Mouse (Mus musculus) intestine, postnatal 0 days (tissue): ENCODE data around the gene Ccdc117. TPM values are rescaled to one million over a fixed set of nuclear protein-coding genes. Genes with fewer than 3 reads are reported as not detected.

Experiments used
- ATAC-seq: fragments of 200-750 bp; cut with Nextera tagmentation; 2 replicates; pipeline ENCODE4 v1.8.0; 2017; ENCODE audit warnings: mild to moderate bottlenecking, moderate TSS enrichment, moderate library complexity
- H3K27ac ChIP-seq: fragments of 300-500 bp; sonication (generic); 2 replicates; pipeline ENCODE4 v1.5.1; 2014; ENCODE audit warnings: mild to moderate bottlenecking, low read depth, low read length, moderate library complexity
- H3K27me3 ChIP-seq: fragments of 300-500 bp; sonication (generic); replicated peaks from 2 replicates; pipeline ENCODE4 v1.6.1; 2014; ENCODE audit warnings: low read length, mixed read lengths; ENCODE audit not compliant: control insufficient read depth, insufficient read depth
- H3K36me3 ChIP-seq: fragments of 300-500 bp; sonication (generic); 2 replicates; pipeline ENCODE4 v1.6.1; 2014; ENCODE audit warnings: mild to moderate bottlenecking, moderate library complexity; ENCODE audit not compliant: control insufficient read depth, insufficient read depth
- H3K4me1 ChIP-seq: fragments of 300-500 bp; sonication (generic); replicated peaks from 2 replicates; pipeline ENCODE4 v1.6.1; 2014; ENCODE audit warnings: antibody characterized with exemption, low read length, mixed read lengths; ENCODE audit not compliant: control insufficient read depth, insufficient read depth
- H3K4me2 ChIP-seq: fragments of 300-500 bp; sonication (generic); replicated peaks from 2 replicates; pipeline ENCODE4 v1.6.1; 2014; ENCODE audit warnings: low read depth, mild to moderate bottlenecking, moderate library complexity
- H3K4me3 ChIP-seq: fragments of 300-500 bp; sonication (generic); 2 replicates; pipeline ENCODE4 v1.5.1; 2014; ENCODE audit warnings: low read depth, low read length
- H3K9ac ChIP-seq: fragments of 300-500 bp; sonication (generic); 2 replicates; pipeline ENCODE4 v1.6.1; 2014; ENCODE audit warnings: mild to moderate bottlenecking, low read depth, low read length
- H3K9me3 ChIP-seq: fragments of 300-500 bp; sonication (generic); 2 replicates; pipeline ENCODE4 v1.6.1; 2016; ENCODE audit warnings: mixed run types; ENCODE audit not compliant: control insufficient read depth
- CTCF ChIP-seq: sonication (generic); IDR thresholded peaks from 2 replicates; pipeline ENCODE4 v1.5.1; 2016; ENCODE audit warnings: low read depth, mild to moderate bottlenecking, control low read depth, antibody characterized with exemption, moderate library complexity
- WGBS: fragments of 180-500 bp; shearing (Covaris S2); extraction: QIAGEN DNeasy Blood & Tissue Kit; methylation state at CpG from one replicate; pipeline ENCODE4 v1.1.7; 2014; 5-methylcytosine and 5-hydroxymethylcytosine counted together
- polyA plus RNA-seq: library from polyadenylated mRNA; unstranded; fragments of >200 nt; fragmentation: Nextera tagmentation; extraction: Ambion mirVana; gene quantifications from 2 replicates; pipeline ENCODE4 v1.2.1, GENCODE M21; 2015

Ccdc117 gene
- polyA plus RNA-seq, 1 experiment from 2014 or later, result 6.3 TPM

DNA sequence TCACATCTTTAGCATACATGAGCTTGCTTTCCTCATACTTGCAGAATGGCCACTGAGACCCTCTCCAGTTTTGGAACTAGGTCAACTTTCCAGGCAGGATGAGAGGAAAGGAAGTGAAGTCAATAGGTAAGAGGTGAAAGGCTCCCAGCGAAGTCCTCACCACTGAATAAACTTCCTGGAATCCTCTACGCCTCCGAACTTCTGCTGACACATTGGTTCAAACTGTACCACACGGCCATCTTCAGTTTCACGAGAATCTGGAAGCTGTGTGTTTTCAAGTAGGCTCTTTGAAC is 31.9 kb downstream of the Ccdc117 start:
- no peaks in the 10 kb centered on the region for H3K9me3 ChIP-seq
- H3K4me3 ChIP-seq, result no peak overlapping the region
- H3K4me1 ChIP-seq, result no peaks in the 10 kb centered on the region
- H3K27ac ChIP-seq, result peak overlapping the region; percentile 57
- no peaks in the 10 kb centered on the region for H3K27me3 ChIP-seq
- WGBS, result 58% methylated on average over 5 of the region's 5 CpGs
- no peak for TF ChIP-seq CTCF
- no peak overlapping the region for H3K9ac ChIP-seq
- ATAC-seq, result no peak
- no peak overlapping the region for H3K4me2 ChIP-seq
- no peaks in the 10 kb centered on the region for H3K36me3 ChIP-seq

DNA sequence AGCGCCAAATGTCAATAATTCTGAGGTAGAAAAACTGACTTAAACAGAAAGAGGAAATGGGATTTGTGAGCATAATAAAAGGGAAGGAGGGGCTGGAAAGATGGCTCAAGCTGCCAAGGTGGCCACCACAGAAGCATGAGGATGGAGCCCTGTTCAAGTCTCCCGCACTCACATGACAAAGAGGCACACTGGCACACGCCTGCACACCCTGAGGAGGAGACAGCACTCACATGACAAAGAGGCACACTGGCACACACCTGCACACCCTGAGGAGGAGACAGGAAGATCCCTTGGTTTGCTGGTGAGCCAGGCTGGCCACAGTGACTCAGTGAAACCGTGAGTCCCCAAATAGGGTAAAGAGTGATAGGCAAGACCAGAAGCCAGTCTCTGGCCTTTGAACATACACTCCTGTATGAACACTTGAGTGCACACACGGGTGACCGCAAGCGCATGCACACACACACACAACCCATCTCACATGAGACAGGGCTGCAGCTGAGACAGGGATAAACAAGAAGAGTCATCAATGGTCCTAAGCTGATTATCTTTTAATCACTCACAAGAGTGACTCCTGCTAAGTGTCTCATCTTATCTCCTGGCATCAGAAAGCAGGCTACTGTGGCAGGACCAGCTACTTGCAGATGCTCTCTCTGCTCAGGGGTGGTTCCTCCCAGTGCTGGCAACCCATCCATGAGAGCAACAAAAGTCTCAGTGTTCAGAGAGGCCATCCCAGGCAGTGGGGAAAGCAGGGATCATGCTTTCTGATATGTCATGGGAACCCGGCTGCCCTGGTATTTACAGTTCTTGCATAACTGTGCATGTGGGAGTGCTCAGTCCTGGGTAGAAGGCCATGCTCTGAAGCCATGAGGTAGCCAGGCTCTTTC is 32.5 kb downstream of the Ccdc117 start:
- Histone ChIP-seq H3K4me2 (no peak overlapping the region; the same call in 1 of the 2 replicates), H3K9me3 (no peaks in the 10 kb centered on the region), H3K27ac (peak overlapping the region; percentile 57), H3K4me1 (no peaks in the 10 kb centered on the region), H3K27me3 (no peaks in the 10 kb centered on the region), H3K36me3 (no peaks in the 10 kb centered on the region), H3K9ac (no peak overlapping the region), H3K4me3 (no peak overlapping the region)
- TF ChIP-seq CTCF, result no peak
- ATAC-seq, result no peak
- WGBS, result 71% methylated on average over 8 of the region's 8 CpGs

DNA sequence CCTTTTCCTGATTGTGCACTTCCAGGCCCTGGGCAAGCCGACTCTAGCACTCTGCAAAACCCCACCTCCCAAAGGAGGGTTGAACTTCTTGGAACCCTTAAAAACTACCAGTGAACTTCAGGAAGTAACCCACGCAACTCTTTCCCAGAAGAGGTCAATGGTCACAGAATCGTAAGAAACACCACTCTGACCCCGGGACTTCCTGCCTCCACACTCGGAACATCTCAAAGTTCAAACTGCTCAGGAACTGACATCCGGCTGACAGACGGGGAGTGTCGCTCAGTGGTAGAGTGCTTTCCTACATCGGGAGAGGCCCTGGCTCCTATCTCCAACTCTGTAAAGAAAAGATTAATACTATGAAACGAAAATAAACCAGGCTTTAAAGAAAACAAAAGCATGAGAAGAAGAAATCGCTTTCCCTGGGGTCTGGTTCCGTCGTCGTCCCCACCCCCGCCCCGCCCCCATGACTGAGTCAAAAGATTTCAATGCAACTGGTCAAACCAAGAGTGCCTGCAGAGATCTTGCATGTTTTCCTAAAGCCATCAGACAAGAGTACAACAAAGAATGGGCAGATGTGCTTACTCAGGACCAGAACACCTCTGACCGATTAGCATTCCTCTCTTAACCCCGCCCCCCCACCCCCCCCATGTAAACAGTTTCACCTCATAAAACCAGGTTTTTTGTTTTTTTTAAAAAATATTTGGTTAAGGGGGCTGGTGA is 36.0 kb downstream of the Ccdc117 start:
- no peaks in the 10 kb centered on the region for H3K9me3 ChIP-seq
- TF ChIP-seq CTCF, result no peak; the same call in 1 of the 2 replicates
- H3K27me3 ChIP-seq, result no peaks in the 10 kb centered on the region
- peak; percentile 93 for ATAC-seq
- WGBS, result 8% methylated on average over 18 of the region's 18 CpGs
- 0 out of 2 replicates have a peak overlapping the region, but pooled peaks have one; percentile 5 for H3K4me3 ChIP-seq
- peak overlapping the region; percentile 86 for H3K27ac ChIP-seq
- no peak overlapping the region for H3K9ac ChIP-seq
- H3K36me3 ChIP-seq, result no peaks in the 10 kb centered on the region
- 0 out of 2 replicates have a peak, but pooled peaks cover 3% of the 10 kb centered on the region for H3K4me1 ChIP-seq
- peak overlapping the region; percentile 51 for H3K4me2 ChIP-seq

DNA sequence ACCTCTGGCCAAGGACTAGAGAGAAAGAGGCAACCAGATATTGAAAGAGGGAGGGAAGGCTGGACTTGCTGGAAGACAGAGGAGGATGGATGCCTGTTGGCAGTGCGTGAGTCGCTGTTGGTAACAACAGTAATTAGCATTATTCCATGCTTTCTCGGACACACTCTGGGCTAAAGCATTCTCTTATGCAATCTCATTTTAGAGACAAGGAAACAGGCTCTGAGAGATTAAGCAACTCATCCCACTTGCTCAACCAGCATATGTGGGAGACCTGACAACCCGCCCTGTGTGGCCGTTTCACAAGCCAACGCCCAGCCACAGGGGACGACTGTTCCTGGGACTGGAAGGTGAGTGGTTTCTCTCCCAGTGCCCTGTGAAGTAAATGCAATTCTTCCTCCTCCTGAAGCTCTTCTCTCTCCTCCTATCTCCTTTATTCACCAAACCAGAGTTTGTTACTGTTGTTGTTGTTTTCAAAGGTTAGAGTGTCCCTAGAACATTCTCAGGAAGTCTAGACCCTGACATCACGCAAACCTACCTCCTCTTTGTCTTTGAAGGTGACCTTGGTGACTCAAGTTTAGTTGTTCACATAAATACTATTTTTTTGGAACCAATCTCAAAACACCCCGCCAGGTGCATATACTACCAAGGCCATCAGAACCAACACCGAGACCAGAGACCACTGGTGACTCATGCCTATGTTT is 39.5 kb downstream of the Ccdc117 start:
- ATAC-seq, result no peak
- H3K27ac ChIP-seq, result no peak overlapping the region

DNA sequence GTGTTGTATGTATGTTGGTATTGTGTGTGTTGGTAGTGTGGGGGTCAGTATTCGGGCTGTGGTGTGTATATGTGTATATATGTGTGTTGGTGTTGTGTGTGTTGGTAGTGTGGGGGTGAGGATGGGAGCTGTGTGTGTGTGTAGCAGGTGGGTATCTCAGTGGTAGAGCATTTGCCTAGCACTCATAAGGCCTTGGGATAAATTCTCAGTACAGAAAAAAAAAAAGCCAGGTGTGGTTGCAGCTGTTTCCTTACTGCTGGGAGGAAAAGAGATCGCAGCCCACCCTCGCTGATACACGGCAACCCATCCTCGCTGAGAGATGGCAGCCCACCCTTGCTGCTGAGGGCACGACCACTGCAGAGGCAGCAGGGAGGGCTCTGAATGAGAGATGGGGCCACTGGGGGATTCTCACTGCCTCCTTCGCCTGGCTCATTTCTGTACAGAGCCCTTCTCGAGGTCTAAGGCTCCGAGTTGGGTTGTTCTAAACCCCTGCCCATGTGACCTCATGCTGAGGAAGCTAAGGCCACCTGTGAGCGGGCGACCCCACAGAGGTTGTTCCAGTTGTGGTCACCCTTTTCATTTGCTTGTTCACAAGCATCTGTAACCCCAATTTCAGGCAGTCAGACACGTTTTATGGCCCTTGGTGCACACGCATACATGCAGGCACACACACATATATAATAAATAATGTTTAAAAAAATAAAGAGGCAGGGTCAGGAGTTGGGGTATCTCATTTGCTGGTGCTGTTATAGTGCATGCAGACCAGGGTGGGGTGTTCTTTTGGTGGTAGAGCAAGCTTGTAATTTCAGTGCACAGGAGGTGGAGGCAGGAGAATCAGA is 40.9 kb downstream of the Ccdc117 start:
- no peak overlapping the region for H3K9ac ChIP-seq
- no peak overlapping the region for H3K27ac ChIP-seq
- WGBS, result 76% methylated on average over 13 of the region's 13 CpGs
- H3K27me3 ChIP-seq, result no peaks in the 10 kb centered on the region
- no peaks in the 10 kb centered on the region for H3K36me3 ChIP-seq
- H3K4me2 ChIP-seq, result no peak overlapping the region
- H3K4me3 ChIP-seq, result no peak overlapping the region
- 0 out of 2 replicates have a peak, but pooled peaks cover 6% of the 10 kb centered on the region for H3K4me1 ChIP-seq
- TF ChIP-seq CTCF, result no peak
- H3K9me3 ChIP-seq, result no peaks in the 10 kb centered on the region
- no peak for ATAC-seq

More for the DNA sequence above, 39.5 kb downstream of the Ccdc117 start:
- H3K9ac ChIP-seq, result no peak overlapping the region
- no peak overlapping the region for H3K4me3 ChIP-seq
- TF ChIP-seq CTCF, result no peak
- H3K4me1 ChIP-seq, result 0 out of 2 replicates have a peak, but pooled peaks cover 6% of the 10 kb centered on the region
- H3K4me2 ChIP-seq, result no peak overlapping the region
- WGBS, result 56% methylated on average over 10 of the region's 10 CpGs
- H3K27me3 ChIP-seq, result no peaks in the 10 kb centered on the region
- no peaks in the 10 kb centered on the region for H3K36me3 ChIP-seq
- H3K9me3 ChIP-seq, result no peaks in the 10 kb centered on the region
